Mouse (Mus musculus): ENCODE results near the gene Rps29. TPM values are rescaled to one million over a fixed set of nuclear protein-coding genes. Genes with fewer than 3 reads are reported as not detected.
"Not testable (repeated sequence)": the region's sequence is repeated elsewhere in the genome, so short reads cannot be mapped to it uniquely, and the experiment has no call there.

Rps29 gene
- polyA plus RNA-seq (2015; fragmentation: Nextera tagmentation; extraction: Ambion mirVana), result 1,135 and 1,350 TPM in 2 replicates

DNA sequence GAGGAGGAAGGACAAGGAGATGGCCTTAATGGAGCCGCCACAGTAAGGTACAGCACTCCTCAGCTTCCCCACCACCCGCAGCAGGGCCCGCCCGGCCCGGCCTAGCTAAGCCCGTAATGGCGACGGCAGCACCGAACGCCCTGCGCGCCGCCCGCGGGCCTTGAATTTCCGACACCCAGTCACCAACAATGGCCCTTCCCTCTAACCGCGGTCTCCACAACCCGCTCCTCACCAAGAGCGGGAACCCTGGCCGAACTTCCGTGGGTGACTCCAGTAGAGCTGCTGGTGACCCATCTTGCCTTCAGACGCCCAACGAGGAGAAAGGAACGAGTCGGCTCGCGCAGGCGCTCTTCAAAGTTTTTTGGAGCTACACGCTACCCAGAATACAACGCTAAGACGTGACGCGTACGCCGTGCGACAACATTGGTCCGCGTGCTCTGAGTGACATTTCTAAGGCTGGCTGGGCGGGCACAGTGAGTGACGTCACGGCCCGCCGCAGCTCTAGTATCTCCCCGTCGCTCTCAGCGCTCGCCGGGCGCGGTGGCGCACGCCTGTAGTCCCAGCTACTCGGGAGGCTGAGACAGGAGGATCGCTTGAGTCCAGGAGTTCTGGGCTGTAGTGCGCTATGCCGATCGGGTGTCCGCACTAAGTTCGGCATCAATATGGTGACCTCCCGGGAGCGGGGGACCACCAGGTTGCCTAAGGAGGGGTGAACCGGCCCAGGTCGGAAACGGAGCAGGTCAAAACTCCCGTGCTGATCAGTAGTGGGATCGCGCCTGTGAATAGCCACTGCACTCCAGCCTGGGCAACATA lies at the start of gene Rps29:
TSS of gene Rps29 (minus strand) at position 422 of the 813 bp plus-strand sequence.
- Histone ChIP-seq H3K36me3 (peaks cover 20% of the 10 kb centered on the region), H3K9ac (peak within 1 kb of the TSS; percentile 91), H3K27ac (replicated peaks) (peak within 1 kb of the TSS; percentile 87), H3K4me2 (peak within 1 kb of the TSS; percentile 79), H3K4me1 (replicated peaks) (peaks cover 11% of the 10 kb centered on the region), H3K4me3 (peak within 1 kb of the TSS; percentile 80)
- H3K9me3 ChIP-seq, H3K27me3 ChIP-seq: not testable (repeated sequence)
- 0% methylated on average over 58 of the region's 68 CpGs for WGBS
- peak; percentile 100 for ATAC-seq (ENCODE audit: low FRiP score, low read depth)

DNA sequence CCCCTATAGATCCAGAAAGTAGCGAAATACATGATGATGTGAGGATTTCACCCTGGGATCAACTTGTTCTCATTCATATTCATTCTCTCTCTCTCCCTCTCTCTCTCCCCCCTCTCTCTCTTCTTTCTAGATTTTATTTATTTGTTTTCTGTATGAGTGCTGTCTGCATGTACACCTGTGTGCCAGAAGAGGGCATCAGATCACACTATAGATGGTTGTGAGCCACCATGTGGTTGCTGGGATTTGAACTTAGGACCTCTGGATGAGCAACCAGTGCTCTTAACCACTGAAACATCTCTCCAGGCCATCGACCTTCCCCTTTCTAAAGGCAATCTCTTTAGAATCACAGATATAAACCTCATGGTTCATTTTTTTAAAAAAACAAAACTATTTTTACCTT lies 49.5 kb upstream of the Rps29 start:
- no peaks in the 10 kb centered on the region for H3K36me3 ChIP-seq
- no peaks in the 10 kb centered on the region for H3K27me3 ChIP-seq
- no peaks in the 10 kb centered on the region for H3K4me1 ChIP-seq (replicated peaks)
- no peak overlapping the region for H3K9ac ChIP-seq
- no peak overlapping the region for H3K4me2 ChIP-seq
- H3K9me3 ChIP-seq, result no peaks in the 10 kb centered on the region
- WGBS, result 91% methylated on average over 2 of the region's 2 CpGs
- no peak for ATAC-seq (ENCODE audit: low FRiP score, low read depth)
- H3K27ac ChIP-seq (replicated peaks), result no peak overlapping the region
- H3K4me3 ChIP-seq, result no peak overlapping the region

DNA sequence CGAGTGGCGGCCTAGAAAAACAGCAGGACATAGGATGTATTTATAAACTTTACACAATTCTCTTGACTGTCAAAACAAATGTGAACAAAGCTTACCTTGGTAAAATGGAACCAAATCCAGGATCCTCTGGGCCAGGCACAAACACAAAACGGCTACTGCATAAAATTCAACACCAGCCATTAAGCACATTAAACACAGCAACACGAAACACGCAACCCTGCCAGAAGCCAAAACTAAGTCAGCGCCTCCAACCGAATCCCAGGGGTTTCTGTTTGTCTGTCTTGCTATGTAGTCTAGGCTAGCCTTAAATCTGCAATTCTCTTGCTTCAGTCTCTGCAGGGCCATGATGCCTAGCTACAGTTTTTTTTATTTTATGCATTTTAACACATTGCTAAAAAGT lies 48.9 kb upstream of the Rps29 start:
- Histone ChIP-seq H3K9me3 (no peaks in the 10 kb centered on the region), H3K4me3 (no peak overlapping the region), H3K9ac (no peak overlapping the region), H3K27me3 (no peaks in the 10 kb centered on the region), H3K27ac (replicated peaks) (no peak overlapping the region), H3K4me1 (replicated peaks) (no peaks in the 10 kb centered on the region), H3K36me3 (no peaks in the 10 kb centered on the region), H3K4me2 (no peak overlapping the region)
- no peak for ATAC-seq (ENCODE audit: low FRiP score, low read depth)
- WGBS, result 93% methylated on average over 7 of the region's 7 CpGs

- Histone ChIP-seq H3K9me3 (no peaks in the 10 kb centered on the region), H3K4me2 (no peak overlapping the region), H3K27me3 (no peaks in the 10 kb centered on the region), H3K4me1 (replicated peaks) (no peaks in the 10 kb centered on the region), H3K36me3 (no peaks in the 10 kb centered on the region), H3K9ac (no peak overlapping the region), H3K4me3 (no peak overlapping the region), H3K27ac (replicated peaks) (no peak overlapping the region)
- WGBS, result 95% methylated on average over 8 of the region's 8 CpGs
- no peak for ATAC-seq (ENCODE audit: low FRiP score, low read depth)
Measured at GRCm38 (mm10) chr12:69207396-69207795, 48.4 kb upstream of the Rps29 start.

GRCm38 (mm10) chr12:69204052-69204833 lies 45.3 kb upstream of the Rps29 start, which contains the start of gene Gm49384:
TSS of gene Gm49384 (minus strand) at chr12:69204267.
- no peak within 1 kb of the TSS for H3K4me3 ChIP-seq
- H3K9ac ChIP-seq, result no peak within 1 kb of the TSS
- H3K4me1 ChIP-seq (replicated peaks), result peaks cover 7% of the 10 kb centered on the region
- H3K27me3 ChIP-seq, result no peaks in the 10 kb centered on the region
- no peak within 1 kb of the TSS for H3K27ac ChIP-seq (replicated peaks)
- H3K9me3 ChIP-seq, result no peaks in the 10 kb centered on the region
- peaks cover 11% of the 10 kb centered on the region; the same call in 1 of the 2 replicates for H3K36me3 ChIP-seq
- ATAC-seq (ENCODE audit: low FRiP score, low read depth), result peak; percentile 52; the same call in 1 of the 2 replicates
- 61% methylated on average over 16 of the region's 16 CpGs for WGBS
- H3K4me2 ChIP-seq, result peak within 1 kb of the TSS; percentile 25; the same call in 1 of the 2 replicates

- peak overlapping the region; percentile 74; the same call in 1 of the 2 replicates for H3K9ac ChIP-seq
- no peak for ATAC-seq (ENCODE audit: low FRiP score, low read depth)
- H3K9me3 ChIP-seq, result no peaks in the 10 kb centered on the region
- no peak overlapping the region for H3K27ac ChIP-seq (replicated peaks)
- H3K4me3 ChIP-seq, result peak overlapping the region; percentile 73; the same call in 1 of the 2 replicates
- H3K27me3 ChIP-seq, result no peaks in the 10 kb centered on the region
- H3K36me3 ChIP-seq, result peaks cover 11% of the 10 kb centered on the region; the same call in 1 of the 2 replicates
- peaks cover 35% of the 10 kb centered on the region for H3K4me1 ChIP-seq (replicated peaks)
- peak overlapping the region; percentile 84 for H3K4me2 ChIP-seq
Measured at GRCm38 (mm10) chr12:69198985-69199384, 40.0 kb upstream of the Rps29 start.

- peaks cover 11% of the 10 kb centered on the region; the same call in 1 of the 2 replicates for H3K36me3 ChIP-seq
- ATAC-seq (ENCODE audit: low FRiP score, low read depth), result peak; percentile 59
- H3K9me3 ChIP-seq, result no peaks in the 10 kb centered on the region
- H3K4me2 ChIP-seq, result peak within 1 kb of the TSS; percentile 84
- H3K9ac ChIP-seq, result peak within 1 kb of the TSS; percentile 74
- H3K4me3 ChIP-seq, result peak within 1 kb of the TSS; percentile 73
- no peaks in the 10 kb centered on the region for H3K27me3 ChIP-seq
- H3K4me1 ChIP-seq (replicated peaks), result peaks cover 35% of the 10 kb centered on the region
- H3K27ac ChIP-seq (replicated peaks), result peak within 1 kb of the TSS; percentile 95
- WGBS, result 1% methylated on average over 18 of the region's 18 CpGs
Measured at GRCm38 (mm10) chr12:69198164-69198535, 39.2 kb upstream of the Rps29 start, which contains the start of gene Dnaaf2. TSS of gene Dnaaf2 (minus strand) at chr12:69198429.

- Histone ChIP-seq H3K4me2 (peak overlapping the region; percentile 84), H3K4me3 (peak overlapping the region; percentile 73), H3K9me3 (no peaks in the 10 kb centered on the region), H3K27ac (replicated peaks) (peak overlapping the region; percentile 95), H3K36me3 (peaks cover 11% of the 10 kb centered on the region; the same call in 1 of the 2 replicates), H3K4me1 (replicated peaks) (peaks cover 35% of the 10 kb centered on the region), H3K27me3 (no peaks in the 10 kb centered on the region), H3K9ac (peak overlapping the region; percentile 74)
- ATAC-seq (ENCODE audit: low FRiP score, low read depth), result peak; percentile 79
- WGBS, result under 1% methylated on average over 91 of the region's 94 CpGs
Measured at GRCm38 (mm10) chr12:69197378-69198163, 38.6 kb upstream of the Rps29 start.

DNA sequence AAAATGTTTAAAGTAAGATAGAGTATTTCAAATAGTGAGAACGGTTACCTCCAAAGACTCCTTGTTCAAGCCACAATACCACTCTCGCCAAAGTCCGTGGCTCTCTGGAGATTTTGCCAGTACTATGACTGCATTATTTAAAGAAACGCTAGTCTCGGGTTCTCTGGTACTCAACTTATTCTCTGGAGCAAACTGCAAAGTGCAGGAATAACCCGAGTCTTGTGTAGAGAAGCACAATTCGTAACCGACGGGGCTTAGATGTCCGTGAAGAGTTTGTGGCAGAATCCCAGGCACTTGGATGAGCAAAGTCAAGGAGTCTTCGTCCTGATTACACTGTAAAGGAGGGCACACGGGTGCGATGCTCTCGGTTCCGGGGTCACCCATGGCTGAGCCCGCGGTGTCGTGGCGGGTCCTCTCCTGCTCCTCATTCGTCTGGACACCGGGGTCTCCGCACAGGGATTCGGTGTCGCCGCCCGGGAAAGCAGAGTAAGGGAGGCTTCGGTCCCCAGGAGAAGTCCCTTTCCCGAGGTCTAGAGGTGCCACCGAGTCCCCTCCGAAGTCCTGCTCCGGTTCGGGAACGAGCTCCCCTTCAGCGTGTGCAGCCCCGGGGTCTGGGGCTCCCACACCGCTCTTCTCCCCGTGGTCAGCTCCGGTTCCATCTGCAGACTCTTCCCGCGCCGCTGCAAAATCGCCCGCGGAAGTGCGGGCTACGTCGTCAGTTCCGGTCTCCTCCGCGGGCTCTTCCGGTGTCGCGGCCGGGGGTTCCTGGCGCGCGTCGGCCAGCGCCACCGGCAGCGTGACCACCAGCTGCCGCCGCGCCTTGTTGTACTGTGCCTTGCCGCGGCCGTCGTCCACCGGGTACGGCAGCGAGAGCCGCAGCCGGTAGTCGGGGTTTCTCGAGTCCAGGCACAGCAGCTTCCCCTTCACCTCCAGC lies 37.7 kb upstream of the Rps29 start, which contains the start of gene Gm49383:
TSS of gene Gm49383 (minus strand) at position 661 of the 934 bp plus-strand sequence.
- Histone ChIP-seq H3K36me3 (peaks cover 11% of the 10 kb centered on the region; the same call in 1 of the 2 replicates), H3K4me1 (replicated peaks) (peaks cover 35% of the 10 kb centered on the region), H3K27ac (replicated peaks) (peak within 1 kb of the TSS; percentile 95), H3K9ac (peak within 1 kb of the TSS; percentile 74), H3K4me3 (peak within 1 kb of the TSS; percentile 73), H3K9me3 (no peaks in the 10 kb centered on the region), H3K4me2 (peak within 1 kb of the TSS; percentile 84), H3K27me3 (no peaks in the 10 kb centered on the region)
- ATAC-seq (ENCODE audit: low FRiP score, low read depth), result peak; percentile 85
- WGBS, result under 1% methylated on average over 75 of the region's 75 CpGs

- no peak for ATAC-seq (ENCODE audit: low FRiP score, low read depth)
- no peak overlapping the region for H3K4me2 ChIP-seq
- no peak overlapping the region for H3K27ac ChIP-seq (replicated peaks)
- peaks cover 16% of the 10 kb centered on the region for H3K4me1 ChIP-seq (replicated peaks)
- no peaks in the 10 kb centered on the region for H3K9me3 ChIP-seq
- H3K36me3 ChIP-seq, result peaks cover 11% of the 10 kb centered on the region; the same call in 1 of the 2 replicates
- 89% methylated on average over 2 of the region's 2 CpGs for WGBS
- no peak overlapping the region for H3K4me3 ChIP-seq
- no peak overlapping the region for H3K9ac ChIP-seq
- no peaks in the 10 kb centered on the region for H3K27me3 ChIP-seq
Measured at GRCm38 (mm10) chr12:69192637-69193036, 33.7 kb upstream of the Rps29 start.

Data from hindbrain, embryonic 15.5 days (tissue).